In the genomic region with DNA sequence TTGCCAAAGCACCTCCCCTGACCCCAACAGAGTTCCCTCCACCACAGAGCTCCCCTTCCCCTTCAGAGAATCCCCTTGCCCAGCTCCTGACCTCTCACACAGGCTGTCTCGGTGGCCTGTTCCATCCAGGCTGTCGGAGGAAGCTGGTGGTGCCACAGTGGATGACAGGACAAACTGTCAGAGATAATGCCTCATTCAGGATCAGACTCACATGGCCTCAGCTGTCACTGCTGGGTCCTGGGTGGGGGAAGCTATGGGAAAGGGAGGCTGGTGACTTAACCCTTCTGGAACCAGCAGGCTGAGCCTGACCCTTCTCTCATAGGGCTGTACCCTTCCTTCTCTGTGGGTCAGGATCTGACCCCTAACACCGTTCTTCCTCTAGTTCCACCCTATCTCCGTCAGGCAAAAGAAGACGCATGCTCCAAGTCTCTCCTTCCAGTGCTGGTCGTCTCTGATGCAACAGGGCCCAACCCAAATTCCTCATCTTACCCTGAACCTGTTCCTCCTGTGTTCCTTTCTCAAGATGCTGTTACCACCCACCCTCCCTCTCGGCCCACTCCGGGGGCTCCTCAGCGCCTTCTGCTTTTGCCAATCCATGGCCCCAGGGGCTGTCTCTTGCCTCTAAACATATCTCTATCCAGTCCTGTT, we compare ENCODE assay signal across 11 mouse cellular contexts. TPM values are rescaled to one million over a fixed set of nuclear protein-coding genes. Genes with fewer than 3 reads are reported as not detected.
DNase-seq lines count a peak whose midpoint lies in the region; ATAC-seq and TF ChIP-seq lines count a peak whose summit lies in the region.
"Had no signal": no experiment of that assay in that cellular context is flagged by ENCODE, and none has a peak within 500 bp of the region (broad histone marks: within the 10 kb centered on the region; RNA-seq: fewer than 3 reads in every experiment).

No protein-coding gene starts in this region.

- TF ChIP-seq POLR2A in lung, adult 2 months (IDR thresholded peaks at IDR 0.05; ENCODE audit: borderline replicate concordance, extremely low read depth, low read depth, low read length), result no peak

- WGBS in heart, embryonic 12.5 days, result 48% methylated on average over 9 of the region's 9 CpGs
- WGBS in lung, adult 2 months, result 55% methylated on average over 9 of the region's 9 CpGs
- 48% methylated on average over 9 of the region's 9 CpGs for WGBS in lung, embryonic 16.5 days

- H3K27me3 ChIP-seq in heart, embryonic 12.5 days (replicated peaks), result peaks cover 25% of the 10 kb centered on the region
- H3K27me3 ChIP-seq in lung, embryonic 16.5 days (ENCODE audit: control insufficient read depth, insufficient read depth, low read depth, low read length), result no peaks in the 10 kb centered on the region

- H3K4me1 ChIP-seq in heart, embryonic 12.5 days (replicated peaks), result peaks cover 15% of the 10 kb centered on the region
- H3K4me1 ChIP-seq in lung, adult 2 months (ENCODE audit: control insufficient read depth, insufficient read depth, low read length), result no peaks in the 10 kb centered on the region
- H3K4me1 ChIP-seq in lung, embryonic 16.5 days (replicated peaks; ENCODE audit: control insufficient read depth, insufficient read depth, low read length), result 0 out of 2 replicates have a peak, but pooled peaks cover 2% of the 10 kb centered on the region

- peak overlapping the region; percentile 45 for H3K4me3 ChIP-seq in heart, embryonic 12.5 days
- no peak overlapping the region for H3K4me3 ChIP-seq in lung, adult 2 months (replicated peaks; ENCODE audit: extremely low read depth, low read depth, low read length)
- peak overlapping the region; percentile 45 for H3K4me3 ChIP-seq in lung, embryonic 16.5 days (ENCODE audit: low read length)

- no peaks in the 10 kb centered on the region for H3K9me3 ChIP-seq in heart, embryonic 12.5 days (replicated peaks)
- no peaks in the 10 kb centered on the region for H3K9me3 ChIP-seq in lung, embryonic 16.5 days (ENCODE audit: control insufficient read depth, low read length)

- no peak for TF ChIP-seq CTCF in lung, adult 2 months (IDR thresholded peaks at IDR 0.05; ENCODE audit: insufficient read depth, low read length)

- peak overlapping the region; percentile 35 for H3K9ac ChIP-seq in heart, embryonic 12.5 days
- H3K9ac ChIP-seq in lung, embryonic 16.5 days (ENCODE audit: low read length), result peak overlapping the region; percentile 50
- H3K9ac ChIP-seq: midbrain, embryonic 12.5 days had no signal

- no peaks in the 10 kb centered on the region for H3K36me3 ChIP-seq in heart, embryonic 12.5 days
- H3K36me3 ChIP-seq in lung, embryonic 16.5 days (ENCODE audit: control insufficient read depth, insufficient read depth, low read length), result no peaks in the 10 kb centered on the region
- H3K36me3 ChIP-seq: midbrain, embryonic 12.5 days had no signal

- peak overlapping the region; percentile 78 for H3K4me2 ChIP-seq in heart, embryonic 12.5 days
- peak overlapping the region; percentile 60 for H3K4me2 ChIP-seq in lung, embryonic 16.5 days (ENCODE audit: low read depth, low read length)

- DNase-seq in heart, adult 9 months (ENCODE audit: low spot score in 2 of 2), result no peak
- peak; percentile 45 for DNase-seq in lung, adult 2 months
- DNase-seq in lung, postnatal 25 days (ENCODE audit: low spot score), result no peak
- no peak for DNase-seq in adrenal gland, postnatal 4 days (ENCODE audit: low spot score in 2 of 2)
- no peak for DNase-seq in layer of hippocampus, adult 9-10 months (ENCODE audit: low spot score)

- no peak for ATAC-seq in heart, embryonic 12.5 days (ENCODE audit: insufficient number of reproducible peaks, low FRiP score)
- peak; percentile 4; the same call in 1 of the 2 replicates for ATAC-seq in granulocyte monocyte progenitor cell, adult 5-6 weeks (replicated peaks; ENCODE audit: poor library complexity, severe bottlenecking)
- ATAC-seq in lung, embryonic 16.5 days (ENCODE audit: low read depth), result peak; percentile 3; the same call in 1 of the 2 replicates
- ATAC-seq: CD4-positive, CD25-positive, alpha-beta regulatory T cell, adult 4 months had no signal

- no peak overlapping the region for H3K27ac ChIP-seq in heart, embryonic 12.5 days (ENCODE audit: poor library complexity, severe bottlenecking)
- peak overlapping the region; percentile 92 for H3K27ac ChIP-seq in lung, embryonic 16.5 days (ENCODE audit: low read length)
- H3K27ac ChIP-seq: midbrain, embryonic 12.5 days had no signal

RNA-seq across cellular contexts. Expression of a gene that starts 1.2 kb away (rescaled TPM):
- 0.18 and 0.23 TPM in 2 replicates for polyA plus RNA-seq in heart, embryonic 12.5 days (2016; fragmentation: Nextera tagmentation; extraction: Ambion mirVana)
- polyA plus RNA-seq in lung, adult 2 months (2012; rRNA removed), result 32.4 and 47.5 TPM in 2 replicates
- not detected in 2 replicates for total RNA-seq in granulocyte monocyte progenitor cell, adult 5-6 weeks (2014; fragmentation: Nextera tagmentation)
- 0.82 TPM in 1 of 2 replicates, not detected in the other for total RNA-seq in granulocyte monocyte progenitor cell, adult 5-6 weeks (2017)
- polyA plus RNA-seq in lung, embryonic 16.5 days (2015; fragmentation: Nextera tagmentation; extraction: Ambion mirVana), result 8.0 and 8.4 TPM in 2 replicates
- total RNA-seq in adrenal gland, postnatal 4 days (2021), result 1 to 10 TPM; 1.2 to 1.9 TPM
- total RNA-seq: hematopoietic stem cell, adult 5-6 weeks had no signal
- polyA plus RNA-seq: CD4-positive, CD25-positive, alpha-beta regulatory T cell, adult 4 months had no signal

RNA-seq across cellular contexts. Expression of a gene that starts 15.8 kb away (rescaled TPM):
- polyA plus RNA-seq in heart, embryonic 12.5 days (2016; fragmentation: Nextera tagmentation; extraction: Ambion mirVana), result 0.27 and 0.31 TPM in 2 replicates
- 17.0 and 17.7 TPM in 2 replicates for polyA plus RNA-seq in lung, adult 2 months (2012; rRNA removed)
- total RNA-seq in granulocyte monocyte progenitor cell, adult 5-6 weeks (2014; fragmentation: Nextera tagmentation), result not detected in 2 replicates
- total RNA-seq in granulocyte monocyte progenitor cell, adult 5-6 weeks (2017), result not detected in 2 replicates
- polyA plus RNA-seq in lung, embryonic 16.5 days (2015; fragmentation: Nextera tagmentation; extraction: Ambion mirVana), result 18.8 and 21.1 TPM in 2 replicates
- 1 to 10 TPM; 1.1 to 5.1 TPM for total RNA-seq in adrenal gland, postnatal 4 days (2021)
- total RNA-seq: hematopoietic stem cell, adult 5-6 weeks had no signal
- polyA plus RNA-seq: CD4-positive, CD25-positive, alpha-beta regulatory T cell, adult 4 months had no signal

RNA-seq across cellular contexts. Expression of a gene that starts 52.8 kb away (rescaled TPM):
- polyA plus RNA-seq in heart, embryonic 12.5 days (2016; fragmentation: Nextera tagmentation; extraction: Ambion mirVana), result 65.8 and 69.4 TPM in 2 replicates
- 245 and 308 TPM in 2 replicates for polyA plus RNA-seq in lung, adult 2 months (2012; rRNA removed)
- 3.9 and 7.2 TPM in 2 replicates for total RNA-seq in granulocyte monocyte progenitor cell, adult 5-6 weeks (2014; fragmentation: Nextera tagmentation)
- total RNA-seq in granulocyte monocyte progenitor cell, adult 5-6 weeks (2017), result 4.3 and 4.5 TPM in 2 replicates
- polyA plus RNA-seq in lung, embryonic 16.5 days (2015; fragmentation: Nextera tagmentation; extraction: Ambion mirVana), result 99.4 and 102 TPM in 2 replicates
- total RNA-seq in adrenal gland, postnatal 4 days (2021), result 10 to 100 TPM; 55.6 to 56.8 TPM

Comparison
In these comparisons a context has a peak if more than half of its experiments do, and no peak if none do; other contexts are left out.
1. RNA of a gene that starts 15.8 kb away (polyA plus RNA-seq): 18.8 to 21.1 TPM in lung, embryonic 16.5 days and 17.0 to 17.7 TPM in lung, adult 2 months; 0.27 to 0.31 TPM in heart, embryonic 12.5 days; every median in the first group is over 10 times any median in the second.